Mouse (Mus musculus): ENCODE results near the gene Mlycd. TPM values are rescaled to one million over a fixed set of nuclear protein-coding genes. Genes with fewer than 3 reads are reported as not detected.

Mlycd gene
- polyA plus RNA-seq, 1 experiment from 2014 or later = 21.9 TPM

GRCm38 (mm10) chr8:119442970-119443369 is 48.3 kb downstream of the Mlycd start:
- Histone ChIP-seq H3K36me3 (ENCODE audit: insufficient read depth, low read length) (no peaks in the 10 kb centered on the region), H3K4me1 (replicated peaks; ENCODE audit: insufficient read depth, low read length) (peaks cover 14% of the 10 kb centered on the region; the same call in 1 of the 2 replicates), H3K4me3 (replicated peaks; ENCODE audit: low read depth, low read length) (no peak overlapping the region), H3K27me3 (ENCODE audit: insufficient read depth, low read length) (peaks cover 7% of the 10 kb centered on the region; the same call in 1 of the 2 replicates), H3K4me2 (ENCODE audit: low read length) (no peak overlapping the region), H3K9ac (ENCODE audit: low read depth, low read length) (no peak overlapping the region), H3K9me3 (replicated peaks; ENCODE audit: low read length) (no peaks in the 10 kb centered on the region), H3K27ac (no peak overlapping the region)
- TF ChIP-seq CTCF (IDR thresholded peaks at IDR 0.05; ENCODE audit: low read depth) = no peak
- WGBS = 97% methylated on average over 8 of the region's 8 CpGs
- ATAC-seq (replicated peaks; ENCODE audit: low FRiP score, low read depth) = no peak
- no peak for DNase-seq (ENCODE audit: low spot score)

GRCm38 (mm10) chr8:119446211-119446989 is 51.7 kb downstream of the Mlycd start, which contains the start of gene Necab2:
Gene Necab2 (plus strand): TSS chr8:119446719.
- TF ChIP-seq CTCF (IDR thresholded peaks at IDR 0.05; ENCODE audit: low read depth) = peak; percentile 83
- Histone ChIP-seq H3K36me3 (ENCODE audit: insufficient read depth, low read length) (no peaks in the 10 kb centered on the region), H3K27me3 (ENCODE audit: insufficient read depth, low read length) (peaks cover 14% of the 10 kb centered on the region), H3K4me3 (replicated peaks; ENCODE audit: low read depth, low read length) (peak within 1 kb of the TSS; percentile 59), H3K9me3 (replicated peaks; ENCODE audit: low read length) (no peaks in the 10 kb centered on the region), H3K27ac (no peak within 1 kb of the TSS), H3K4me2 (ENCODE audit: low read length) (peak within 1 kb of the TSS; percentile 100), H3K4me1 (replicated peaks; ENCODE audit: insufficient read depth, low read length) (0 out of 2 replicates have a peak, but pooled peaks cover 5% of the 10 kb centered on the region), H3K9ac (ENCODE audit: low read depth, low read length) (peak within 1 kb of the TSS; percentile 63)
- ATAC-seq (replicated peaks; ENCODE audit: low FRiP score, low read depth) (peak; percentile 31), DNase-seq (ENCODE audit: low spot score) (peak; percentile 85)
- WGBS = 6% methylated on average over 18 of the region's 52 CpGs

GRCm38 (mm10) chr8:119446990-119447780 is 52.5 kb downstream of the Mlycd start:
- H3K4me1 ChIP-seq (replicated peaks; ENCODE audit: insufficient read depth, low read length) = 0 out of 2 replicates have a peak, but pooled peaks cover 5% of the 10 kb centered on the region
- no peaks in the 10 kb centered on the region for H3K9me3 ChIP-seq (replicated peaks; ENCODE audit: low read length)
- DNase-seq (ENCODE audit: low spot score) = no peak
- H3K27ac ChIP-seq = no peak overlapping the region
- peak; percentile 16 for ATAC-seq (replicated peaks; ENCODE audit: low FRiP score, low read depth)
- H3K9ac ChIP-seq (ENCODE audit: low read depth, low read length) = peak overlapping the region; percentile 63
- peak overlapping the region; percentile 100 for H3K4me2 ChIP-seq (ENCODE audit: low read length)
- H3K27me3 ChIP-seq (ENCODE audit: insufficient read depth, low read length) = peaks cover 14% of the 10 kb centered on the region
- H3K4me3 ChIP-seq (replicated peaks; ENCODE audit: low read depth, low read length) = peak overlapping the region; percentile 59
- TF ChIP-seq CTCF (IDR thresholded peaks at IDR 0.05; ENCODE audit: low read depth) = no peak
- under 1% methylated on average over 58 of the region's 80 CpGs for WGBS
- no peaks in the 10 kb centered on the region for H3K36me3 ChIP-seq (ENCODE audit: insufficient read depth, low read length)

- Histone ChIP-seq H3K27ac (no peak overlapping the region), H3K9me3 (replicated peaks; ENCODE audit: low read length) (no peaks in the 10 kb centered on the region), H3K4me2 (ENCODE audit: low read length) (peak overlapping the region; percentile 100), H3K9ac (ENCODE audit: low read depth, low read length) (no peak overlapping the region), H3K4me1 (replicated peaks; ENCODE audit: insufficient read depth, low read length) (0 out of 2 replicates have a peak, but pooled peaks cover 5% of the 10 kb centered on the region), H3K36me3 (ENCODE audit: insufficient read depth, low read length) (no peaks in the 10 kb centered on the region), H3K4me3 (replicated peaks; ENCODE audit: low read depth, low read length) (peak overlapping the region; percentile 59; the same call in 1 of the 2 replicates), H3K27me3 (ENCODE audit: insufficient read depth, low read length) (peaks cover 14% of the 10 kb centered on the region)
- DNase-seq (ENCODE audit: low spot score) = no peak
- no peak for TF ChIP-seq CTCF (IDR thresholded peaks at IDR 0.05; ENCODE audit: low read depth)
- no peak for ATAC-seq (replicated peaks; ENCODE audit: low FRiP score, low read depth)
- 3% methylated on average over 17 of the region's 17 CpGs for WGBS
Observed at GRCm38 (mm10) chr8:119447781-119448170, 53.1 kb downstream of the Mlycd start.

- ATAC-seq (replicated peaks; ENCODE audit: low FRiP score, low read depth) (no peak), DNase-seq (ENCODE audit: low spot score) (no peak)
- 82% methylated on average over 12 of the region's 12 CpGs for WGBS
- Histone ChIP-seq H3K9ac (ENCODE audit: low read depth, low read length) (no peak overlapping the region), H3K36me3 (ENCODE audit: insufficient read depth, low read length) (no peaks in the 10 kb centered on the region), H3K27me3 (ENCODE audit: insufficient read depth, low read length) (peaks cover 14% of the 10 kb centered on the region), H3K27ac (no peak overlapping the region), H3K9me3 (replicated peaks; ENCODE audit: low read length) (no peaks in the 10 kb centered on the region), H3K4me1 (replicated peaks; ENCODE audit: insufficient read depth, low read length) (0 out of 2 replicates have a peak, but pooled peaks cover 5% of the 10 kb centered on the region), H3K4me2 (ENCODE audit: low read length) (no peak overlapping the region), H3K4me3 (replicated peaks; ENCODE audit: low read depth, low read length) (no peak overlapping the region)
- no peak for TF ChIP-seq CTCF (IDR thresholded peaks at IDR 0.05; ENCODE audit: low read depth)
Observed at GRCm38 (mm10) chr8:119449627-119450026, 54.9 kb downstream of the Mlycd start.

GRCm38 (mm10) chr8:119451131-119451530 is 56.5 kb downstream of the Mlycd start:
- WGBS = 91% methylated on average over 4 of the region's 4 CpGs
- Histone ChIP-seq H3K36me3 (ENCODE audit: insufficient read depth, low read length) (no peaks in the 10 kb centered on the region), H3K27ac (no peak overlapping the region), H3K27me3 (ENCODE audit: insufficient read depth, low read length) (peaks cover 14% of the 10 kb centered on the region), H3K4me2 (ENCODE audit: low read length) (no peak overlapping the region), H3K9ac (ENCODE audit: low read depth, low read length) (no peak overlapping the region), H3K4me1 (replicated peaks; ENCODE audit: insufficient read depth, low read length) (0 out of 2 replicates have a peak, but pooled peaks cover 5% of the 10 kb centered on the region), H3K9me3 (replicated peaks; ENCODE audit: low read length) (no peaks in the 10 kb centered on the region), H3K4me3 (replicated peaks; ENCODE audit: low read depth, low read length) (no peak overlapping the region)
- TF ChIP-seq CTCF (IDR thresholded peaks at IDR 0.05; ENCODE audit: low read depth) = no peak
- DNase-seq (ENCODE audit: low spot score) (no peak), ATAC-seq (replicated peaks; ENCODE audit: low FRiP score, low read depth) (no peak)

All from kidney, postnatal 0 days (tissue).